ENCODE assay signal across 9 mouse cellular contexts in genomic region chr19:8695330-8695729, GRCm38 (mm10). TPM values are rescaled to one million over a fixed set of nuclear protein-coding genes. Genes with fewer than 3 reads are reported as not detected.
DNase-seq lines count a peak whose midpoint lies in the region; ATAC-seq and TF ChIP-seq lines count a peak whose summit lies in the region.
"Had no signal": no experiment of that assay in that cellular context is flagged by ENCODE, and none has a peak within 500 bp of the region (broad histone marks: within the 10 kb centered on the region; RNA-seq: fewer than 3 reads in every experiment).

No protein-coding gene starts in this region.

- H3K27ac ChIP-seq in testis, adult 2 months (ENCODE audit: control insufficient read depth, insufficient read depth, low read depth, low read length), result no peak overlapping the region
- H3K27ac ChIP-seq in liver, embryonic 16.5 days (ENCODE audit: low read length), result no peak overlapping the region
- H3K27ac ChIP-seq in stomach, embryonic 14.5 days (ENCODE audit: low read length), result no peak overlapping the region
- H3K27ac ChIP-seq in forebrain, embryonic 10.5 days, result no peak overlapping the region
- H3K27ac ChIP-seq: embryonic facial prominence, embryonic 15.5 days had no signal

- DNase-seq in testis, postnatal 14 days (ENCODE audit: low spot score), result no peak
- peak; percentile 37 for DNase-seq in embryo, embryonic 10.5 days (ENCODE audit: low spot score)
- DNase-seq in induced T-regulatory cell, adult 2 months (ENCODE audit: low read depth), result peak; percentile 81
- no peak for DNase-seq in layer of hippocampus, postnatal 36 days
- no peak for DNase-seq in forebrain, embryonic 10.5 days (ENCODE audit: extremely low spot score, low spot score)

- H3K36me3 ChIP-seq in testis, adult 2 months (ENCODE audit: control insufficient read depth, insufficient read depth, low read length), result no peaks in the 10 kb centered on the region
- no peaks in the 10 kb centered on the region for H3K36me3 ChIP-seq in liver, embryonic 16.5 days (ENCODE audit: control insufficient read depth, insufficient read depth)
- H3K36me3 ChIP-seq in stomach, embryonic 14.5 days (ENCODE audit: control insufficient read depth, insufficient read depth, low read length), result no peaks in the 10 kb centered on the region
- H3K36me3 ChIP-seq in forebrain, embryonic 10.5 days (replicated peaks), result no peaks in the 10 kb centered on the region
- H3K36me3 ChIP-seq: embryonic facial prominence, embryonic 15.5 days had no signal

- ATAC-seq in liver, embryonic 16.5 days (ENCODE audit: low read depth), result peak; percentile 91
- ATAC-seq in stomach, embryonic 14.5 days (ENCODE audit: insufficient number of reproducible peaks, insufficient read depth, low FRiP score, low read depth), result peak; percentile 61; the same call in 1 of the 2 replicates

- H3K9ac ChIP-seq in liver, embryonic 16.5 days (ENCODE audit: low read depth, low read length), result no peak overlapping the region
- H3K9ac ChIP-seq in stomach, embryonic 14.5 days (replicated peaks; ENCODE audit: low read depth, low read length), result no peak overlapping the region
- H3K9ac ChIP-seq: embryonic facial prominence, embryonic 15.5 days had no signal

- no peak for TF ChIP-seq POLR2A in testis, adult 2 months (IDR thresholded peaks at IDR 0.05; ENCODE audit: control insufficient read depth, low read depth, low read length)

- H3K4me1 ChIP-seq in testis, adult 2 months (ENCODE audit: control insufficient read depth, insufficient read depth, low read length), result no peaks in the 10 kb centered on the region
- H3K4me1 ChIP-seq in liver, embryonic 16.5 days (ENCODE audit: control insufficient read depth, low read depth, low read length), result peaks cover 11% of the 10 kb centered on the region
- H3K4me1 ChIP-seq in stomach, embryonic 14.5 days (ENCODE audit: control insufficient read depth, insufficient read depth, low read length), result no peaks in the 10 kb centered on the region
- H3K4me1 ChIP-seq in forebrain, embryonic 10.5 days, result peaks cover 7% of the 10 kb centered on the region; the same call in 1 of the 2 replicates
- H3K4me1 ChIP-seq: embryonic facial prominence, embryonic 15.5 days had no signal

- no peaks in the 10 kb centered on the region for H3K27me3 ChIP-seq in testis, adult 2 months (ENCODE audit: control insufficient read depth, insufficient read depth, low read length)
- no peaks in the 10 kb centered on the region for H3K27me3 ChIP-seq in liver, embryonic 16.5 days (ENCODE audit: control insufficient read depth, insufficient read depth, low read depth, low read length)
- no peaks in the 10 kb centered on the region for H3K27me3 ChIP-seq in stomach, embryonic 14.5 days (ENCODE audit: control insufficient read depth, insufficient read depth, low read length)
- no peaks in the 10 kb centered on the region for H3K27me3 ChIP-seq in forebrain, embryonic 10.5 days (ENCODE audit: poor library complexity, severe bottlenecking)
- H3K27me3 ChIP-seq: embryonic facial prominence, embryonic 15.5 days had no signal

- 32% methylated on average over 6 of the region's 6 CpGs for WGBS in liver, embryonic 16.5 days (ENCODE audit: insufficient replicate concordance)
- whole genome bisulfite sequencing in stomach, embryonic 14.5 days, result 55% methylated on average over 6 of the region's 6 CpGs
- 66% methylated on average over 6 of the region's 6 CpGs for WGBS in forebrain, embryonic 10.5 days

- H3K4me3 ChIP-seq in testis, adult 2 months (ENCODE audit: control insufficient read depth, low read depth, low read length), result no peak overlapping the region
- no peak overlapping the region for H3K4me3 ChIP-seq in liver, embryonic 16.5 days (ENCODE audit: low read depth, low read length)
- no peak overlapping the region for H3K4me3 ChIP-seq in stomach, embryonic 14.5 days (ENCODE audit: low read depth, low read length)
- H3K4me3 ChIP-seq in forebrain, embryonic 10.5 days, result no peak overlapping the region
- H3K4me3 ChIP-seq: embryonic facial prominence, embryonic 15.5 days had no signal

- TF ChIP-seq CTCF in testis, adult 2 months (IDR thresholded peaks at IDR 0.05; ENCODE audit: control insufficient read depth, insufficient read depth, insufficient replicate concordance, low read depth, low read length), result peak; percentile 37; the same call in 1 of the 2 replicates

- no peaks in the 10 kb centered on the region for H3K9me3 ChIP-seq in liver, embryonic 16.5 days (replicated peaks; ENCODE audit: control insufficient read depth, low read length)
- no peaks in the 10 kb centered on the region for H3K9me3 ChIP-seq in stomach, embryonic 14.5 days (ENCODE audit: control insufficient read depth, low read depth, low read length)
- H3K9me3 ChIP-seq in forebrain, embryonic 10.5 days, result no peaks in the 10 kb centered on the region
- H3K9me3 ChIP-seq: embryonic facial prominence, embryonic 15.5 days had no signal

- 0 out of 2 replicates have a peak overlapping the region, but pooled peaks have one; percentile 25 for H3K4me2 ChIP-seq in liver, embryonic 16.5 days (ENCODE audit: low read depth, low read length)
- no peak overlapping the region for H3K4me2 ChIP-seq in stomach, embryonic 14.5 days (replicated peaks; ENCODE audit: low read depth, low read length)
- H3K4me2 ChIP-seq: embryonic facial prominence, embryonic 15.5 days had no signal

RNA-seq across cellular contexts. Expression of gene Slc3a2, which starts 27.8 kb away (rescaled TPM):
- 111 and 121 TPM in 2 replicates for polyA plus RNA-seq in testis, adult 2 months (2012; rRNA removed)
- polyA plus RNA-seq in liver, embryonic 16.5 days (2015; fragmentation: Nextera tagmentation; extraction: Ambion mirVana), result 133 and 137 TPM in 2 replicates
- 80.8 and 91.1 TPM in 2 replicates for polyA plus RNA-seq in stomach, embryonic 14.5 days (2014; fragmentation: Nextera tagmentation; extraction: Ambion mirVana)
- 100 to 1,000 TPM; 146 to 149 TPM for total RNA-seq in layer of hippocampus, postnatal 36 days (2021)
- polyA plus RNA-seq in forebrain, embryonic 10.5 days (2016; fragmentation: Nextera tagmentation; extraction: Ambion mirVana), result 136 and 149 TPM in 2 replicates

RNA-seq across cellular contexts. Expression of gene Chrm1, which starts 31.7 kb away (rescaled TPM):
- polyA plus RNA-seq in testis, adult 2 months (2012; rRNA removed), result 0.58 and 0.99 TPM in 2 replicates
- polyA plus RNA-seq in liver, embryonic 16.5 days (2015; fragmentation: Nextera tagmentation; extraction: Ambion mirVana), result 0.02 TPM in 1 of 2 replicates, not detected in the other
- polyA plus RNA-seq in stomach, embryonic 14.5 days (2014; fragmentation: Nextera tagmentation; extraction: Ambion mirVana), result 0.35 and 0.38 TPM in 2 replicates
- total RNA-seq in layer of hippocampus, postnatal 36 days (2021), result 100 to 1,000 TPM; 172 to 186 TPM
- not detected in 2 replicates for polyA plus RNA-seq in forebrain, embryonic 10.5 days (2016; fragmentation: Nextera tagmentation; extraction: Ambion mirVana)

RNA-seq across cellular contexts. Expression of gene Wdr74, which starts 40.3 kb away (rescaled TPM):
- 18.3 and 21.8 TPM in 2 replicates for polyA plus RNA-seq in testis, adult 2 months (2012; rRNA removed)
- polyA plus RNA-seq in liver, embryonic 16.5 days (2015; fragmentation: Nextera tagmentation; extraction: Ambion mirVana), result 40.0 and 48.3 TPM in 2 replicates
- 79.4 and 85.6 TPM in 2 replicates for polyA plus RNA-seq in stomach, embryonic 14.5 days (2014; fragmentation: Nextera tagmentation; extraction: Ambion mirVana)
- total RNA-seq in layer of hippocampus, postnatal 36 days (2021), result 10 to 100 TPM; 51.0 to 52.3 TPM
- 120 and 126 TPM in 2 replicates for polyA plus RNA-seq in forebrain, embryonic 10.5 days (2016; fragmentation: Nextera tagmentation; extraction: Ambion mirVana)

RNA-seq across cellular contexts. Expression of gene 1700092M07Rik, which starts 45.2 kb away (rescaled TPM):
- 670 and 676 TPM in 2 replicates for polyA plus RNA-seq in testis, adult 2 months (2012; rRNA removed)
- polyA plus RNA-seq in liver, embryonic 16.5 days (2015; fragmentation: Nextera tagmentation; extraction: Ambion mirVana), result 0.45 and 0.63 TPM in 2 replicates
- polyA plus RNA-seq in stomach, embryonic 14.5 days (2014; fragmentation: Nextera tagmentation; extraction: Ambion mirVana), result 1.0 and 1.9 TPM in 2 replicates
- 1 to 10 TPM; 1.3 to 1.4 TPM for total RNA-seq in layer of hippocampus, postnatal 36 days (2021)
- polyA plus RNA-seq in forebrain, embryonic 10.5 days (2016; fragmentation: Nextera tagmentation; extraction: Ambion mirVana), result 3.4 and 3.7 TPM in 2 replicates

RNA-seq across cellular contexts. Expression of gene Stx5a, which starts 45.9 kb away (rescaled TPM):
- polyA plus RNA-seq in testis, adult 2 months (2012; rRNA removed), result 61.5 and 62.8 TPM in 2 replicates
- polyA plus RNA-seq in liver, embryonic 16.5 days (2015; fragmentation: Nextera tagmentation; extraction: Ambion mirVana), result 57.8 and 59.8 TPM in 2 replicates
- polyA plus RNA-seq in stomach, embryonic 14.5 days (2014; fragmentation: Nextera tagmentation; extraction: Ambion mirVana), result 141 and 143 TPM in 2 replicates
- 10 to 100 TPM; 67.4 to 76.3 TPM for total RNA-seq in layer of hippocampus, postnatal 36 days (2021)
- 86.8 and 87.8 TPM in 2 replicates for polyA plus RNA-seq in forebrain, embryonic 10.5 days (2016; fragmentation: Nextera tagmentation; extraction: Ambion mirVana)

Comparison
In these comparisons a context has a peak if more than half of its experiments do, and no peak if none do; other contexts are left out.
1. DNase-seq: peak in embryo, embryonic 10.5 days (single experiment) and induced T-regulatory cell, adult 2 months (single experiment); none in testis, postnatal 14 days (single experiment), layer of hippocampus, postnatal 36 days (0 of 2) and forebrain, embryonic 10.5 days (single experiment).